Mouse (Mus musculus) small intestine, adult 2 months (tissue): ENCODE measurements at regions not wholly inside any gene's neighbourhood (a gene's known extent, or its start where the extent isn't known, plus 50 kb on each side); places are given as distances from the start of the nearest gene placed in this dataset.

ENCODE experiments used
- H3K27ac ChIP-seq: fragments of 200-500 bp; 2 replicates; pipeline ENCODE4 v1.5.1; 2012; ENCODE audit warnings: low read depth, low read length, control low read depth, inconsistent platforms; ENCODE audit not compliant: insufficient read depth
- H3K27me3 ChIP-seq: fragments of 200-500 bp; 2 replicates; pipeline ENCODE4 v1.6.1; 2012; ENCODE audit warnings: mild to moderate bottlenecking, moderate library complexity, low read length, inconsistent platforms; ENCODE audit not compliant: control insufficient read depth, insufficient read depth
- H3K36me3 ChIP-seq: fragments of 200-500 bp; 2 replicates; pipeline ENCODE4 v1.6.1; 2012; ENCODE audit warnings: mild to moderate bottlenecking, low read length, control low read depth, inconsistent platforms; ENCODE audit not compliant: control insufficient read depth, insufficient read depth
- H3K4me1 ChIP-seq: fragments of 200-500 bp; 2 replicates; pipeline ENCODE4 v1.6.1; 2012; ENCODE audit warnings: low read length, inconsistent platforms, mixed read lengths; ENCODE audit not compliant: control insufficient read depth, insufficient read depth, insufficient read length
- H3K4me3 ChIP-seq: fragments of 200-500 bp; 2 replicates; pipeline ENCODE4 v1.5.1; 2012; ENCODE audit warnings: low read depth, mild to moderate bottlenecking, control low read depth, inconsistent platforms, low read length, moderate library complexity
- CTCF ChIP-seq: fragments of 200-500 bp; IDR thresholded peaks from 2 replicates; pipeline ENCODE4 v1.5.1; 2012; ENCODE audit warnings: low read depth, mild to moderate bottlenecking, control low read depth, inconsistent platforms, low read length, moderate library complexity, mixed read lengths; ENCODE audit not compliant: insufficient replicate concordance, insufficient read length; ENCODE audit errors: extremely low read depth
- POLR2A ChIP-seq: fragments of 200-500 bp; IDR thresholded peaks from 2 replicates; pipeline ENCODE4 v1.6.1; 2012; ENCODE audit warnings: low read depth, mild to moderate bottlenecking, control low read depth, inconsistent platforms, low read length, moderate library complexity
- WGBS: fragments of 180-500 bp; shearing (Covaris S2); methylation state at CpG from one replicate; pipeline ENCODE4 v1.1.7; 2018; 5-methylcytosine and 5-hydroxymethylcytosine counted together

DNA sequence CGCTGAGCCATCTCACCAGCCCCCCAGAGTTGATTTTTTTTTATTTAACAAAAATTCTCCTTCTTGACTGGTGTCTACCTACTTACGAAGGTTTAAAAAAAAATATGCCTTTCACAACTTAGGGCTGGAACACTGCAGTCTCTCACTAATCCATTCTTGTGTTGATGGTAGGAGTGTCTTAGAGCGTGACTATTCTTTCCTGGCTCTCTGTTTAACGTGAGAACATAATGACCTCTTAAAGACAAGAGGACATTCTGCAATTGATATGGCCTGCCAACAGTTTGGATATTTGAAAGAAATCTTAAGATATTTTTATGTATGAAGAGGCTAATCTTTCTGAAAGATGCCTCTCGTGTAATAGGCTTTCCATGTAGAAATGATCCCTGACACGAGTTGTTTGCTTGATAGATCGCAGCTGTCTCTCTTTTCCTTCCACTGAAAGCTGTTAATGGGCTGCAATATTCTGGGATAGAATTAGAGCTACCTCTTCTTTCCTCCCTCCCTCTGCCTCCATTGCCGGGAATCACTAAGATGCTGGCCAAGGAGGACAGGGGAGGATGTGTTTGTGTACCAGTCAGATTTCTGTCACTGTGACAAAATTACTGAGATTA lies 101.2 kb upstream of the Adra1d start:
- 76% methylated on average over 8 of the region's 8 CpGs for WGBS
- no peaks in the 10 kb centered on the region for H3K36me3 ChIP-seq
- H3K27me3 ChIP-seq: no peaks in the 10 kb centered on the region
- no peak overlapping the region for H3K4me3 ChIP-seq
- TF ChIP-seq CTCF (no peak), POLR2A (no peak)
- H3K4me1 ChIP-seq: no peaks in the 10 kb centered on the region
- H3K27ac ChIP-seq: no peak overlapping the region

DNA sequence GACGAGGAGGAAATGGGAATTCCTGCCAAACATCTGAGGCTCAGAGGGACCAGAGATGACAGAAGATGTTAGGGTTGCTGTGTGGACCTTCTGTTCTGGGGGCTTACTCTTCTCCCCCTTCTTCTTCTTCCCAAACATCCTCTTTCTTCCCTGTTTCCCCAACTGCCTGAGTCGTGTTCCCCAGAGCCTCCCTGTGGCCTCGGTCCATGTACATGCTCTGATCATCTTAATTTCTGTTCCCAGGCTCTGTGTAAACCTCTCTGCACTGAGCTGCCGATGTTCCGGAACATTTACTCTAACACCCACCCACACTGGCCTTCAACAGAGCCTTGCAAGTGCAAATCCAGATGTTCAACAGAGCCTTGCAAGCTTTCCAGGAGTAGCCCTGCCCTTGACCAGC lies 90.1 kb upstream of the Adra1d start:
- Histone ChIP-seq H3K4me1 (no peaks in the 10 kb centered on the region), H3K27me3 (no peaks in the 10 kb centered on the region), H3K27ac (no peak overlapping the region), H3K4me3 (no peak overlapping the region), H3K36me3 (no peaks in the 10 kb centered on the region)
- TF ChIP-seq CTCF: no peak
- no peak for TF ChIP-seq POLR2A
- WGBS: 60% methylated on average over 5 of the region's 5 CpGs

DNA sequence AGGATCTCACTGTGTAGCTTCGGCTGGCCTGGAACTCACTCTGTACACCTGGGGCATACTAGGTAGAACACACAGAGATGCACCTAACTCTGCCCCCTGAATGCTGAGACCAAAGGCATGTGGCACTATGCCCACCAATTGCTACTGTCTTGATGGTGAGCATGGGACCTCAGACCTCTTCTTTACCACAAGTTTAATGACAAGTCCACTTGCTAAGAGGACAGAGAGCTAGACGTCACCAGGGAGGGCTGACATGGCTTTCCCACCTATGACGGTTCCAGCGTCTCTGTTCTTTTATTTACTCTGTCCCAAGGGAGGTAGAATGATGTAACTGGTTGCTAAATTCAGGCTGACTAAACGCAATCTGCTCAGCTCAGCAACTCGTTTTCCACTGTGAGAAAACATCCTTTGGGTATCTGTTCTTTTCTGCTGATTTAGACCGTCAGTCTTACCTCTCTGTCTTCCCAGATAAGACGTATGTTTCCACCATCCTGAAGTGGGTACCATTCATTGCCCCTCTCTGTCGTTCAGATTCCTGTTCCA lies 88.6 kb upstream of the Adra1d start:
- Histone ChIP-seq H3K4me3 (no peak overlapping the region), H3K4me1 (no peaks in the 10 kb centered on the region), H3K36me3 (no peaks in the 10 kb centered on the region), H3K27ac (no peak overlapping the region), H3K27me3 (no peaks in the 10 kb centered on the region)
- TF ChIP-seq CTCF: no peak
- no peak for TF ChIP-seq POLR2A
- 60% methylated on average over 9 of the region's 9 CpGs for WGBS

DNA sequence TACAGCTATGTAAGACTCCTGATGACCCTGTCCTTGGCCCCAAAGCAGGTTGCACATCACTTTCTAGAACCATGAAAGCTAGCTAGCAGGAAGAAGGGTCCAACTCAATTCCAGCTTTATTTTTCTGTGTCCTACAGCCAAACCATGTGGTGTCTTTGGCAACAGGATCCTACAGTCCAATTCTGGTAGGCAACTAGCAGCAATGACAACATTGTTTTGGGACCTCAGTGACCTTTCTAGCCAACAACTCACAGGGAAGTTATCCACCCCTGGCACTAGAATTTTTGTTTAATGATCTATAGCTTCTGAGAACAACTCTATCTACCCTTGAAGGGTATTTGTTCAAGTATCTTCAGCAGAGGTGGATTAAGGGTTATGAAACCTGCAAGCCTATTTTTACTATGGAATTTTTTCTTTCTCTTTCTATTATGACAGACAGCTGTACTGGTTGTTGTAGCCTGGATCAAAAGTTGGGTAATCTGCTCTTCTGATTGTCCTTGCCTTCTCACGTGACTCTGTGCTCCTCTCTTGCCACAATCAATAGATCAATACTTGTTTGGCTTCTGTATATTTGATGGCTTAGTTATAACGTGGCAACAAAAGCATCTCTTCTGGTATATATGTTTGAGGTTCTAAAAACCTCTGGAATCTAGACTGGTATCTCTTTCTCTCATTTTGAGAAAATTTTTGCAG lies 82.2 kb upstream of the Adra1d start:
- Histone ChIP-seq H3K4me1 (no peaks in the 10 kb centered on the region), H3K4me3 (no peak overlapping the region), H3K27ac (no peak overlapping the region), H3K27me3 (no peaks in the 10 kb centered on the region), H3K36me3 (no peaks in the 10 kb centered on the region)
- 38% methylated on average over 2 of the region's 2 CpGs for WGBS
- TF ChIP-seq POLR2A (no peak), CTCF (no peak)

DNA sequence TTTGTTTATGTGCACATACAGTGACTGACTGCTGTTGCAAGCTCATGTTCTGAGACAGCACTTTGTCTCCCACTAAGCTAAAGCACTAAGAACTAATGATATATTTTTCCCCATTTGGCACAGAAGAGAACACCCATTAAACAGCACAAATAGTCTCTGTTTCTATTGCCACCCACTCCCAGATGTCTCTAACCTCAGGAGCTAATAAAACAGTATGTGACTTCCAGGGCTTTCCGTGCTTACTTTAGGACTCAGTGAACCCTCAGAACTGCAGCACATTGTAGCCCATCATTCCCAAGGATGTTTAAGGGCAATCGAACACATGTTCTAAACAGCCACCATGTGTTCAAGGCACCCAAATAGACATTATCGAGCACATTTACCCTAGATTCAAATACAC lies 80.4 kb upstream of the Adra1d start:
- Histone ChIP-seq H3K27ac (no peak overlapping the region), H3K4me1 (no peaks in the 10 kb centered on the region), H3K27me3 (no peaks in the 10 kb centered on the region), H3K4me3 (no peak overlapping the region), H3K36me3 (no peaks in the 10 kb centered on the region)
- TF ChIP-seq CTCF (no peak), POLR2A (no peak)
- 88% methylated on average over 3 of the region's 3 CpGs for WGBS

DNA sequence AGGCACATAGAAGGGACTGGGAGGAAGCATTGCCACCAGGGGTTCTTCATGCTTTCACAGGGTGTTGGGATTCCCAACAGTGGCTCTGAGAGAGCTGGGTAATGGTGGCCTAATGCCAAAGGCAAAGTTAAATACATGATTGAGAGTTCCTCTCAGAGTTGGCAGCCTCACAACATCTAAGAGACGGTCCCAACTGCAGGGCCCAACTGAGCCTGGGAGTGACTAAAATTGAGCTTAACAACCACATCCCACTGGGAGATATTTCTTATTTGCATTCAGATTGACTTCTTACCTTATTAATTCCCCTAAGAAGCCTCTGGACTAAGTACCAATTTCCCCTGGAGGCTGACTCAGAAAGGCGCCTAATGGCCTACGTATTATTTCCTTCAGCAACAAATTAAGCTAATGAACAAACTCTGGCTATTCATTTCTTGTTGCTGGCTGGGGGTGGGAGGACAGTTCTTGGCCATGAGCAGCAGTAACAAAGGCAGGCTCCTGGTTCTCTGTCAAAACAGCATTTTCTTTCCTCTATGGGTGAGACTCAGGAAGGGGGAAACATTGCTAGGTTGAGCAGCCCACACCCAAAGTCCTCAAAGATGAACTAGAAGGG lies 77.0 kb upstream of the Adra1d start:
- Histone ChIP-seq H3K27me3 (no peaks in the 10 kb centered on the region), H3K36me3 (no peaks in the 10 kb centered on the region), H3K27ac (no peak overlapping the region), H3K4me3 (no peak overlapping the region), H3K4me1 (no peaks in the 10 kb centered on the region)
- WGBS: 76% methylated on average over 3 of the region's 3 CpGs
- TF ChIP-seq CTCF (no peak), POLR2A (no peak)

DNA sequence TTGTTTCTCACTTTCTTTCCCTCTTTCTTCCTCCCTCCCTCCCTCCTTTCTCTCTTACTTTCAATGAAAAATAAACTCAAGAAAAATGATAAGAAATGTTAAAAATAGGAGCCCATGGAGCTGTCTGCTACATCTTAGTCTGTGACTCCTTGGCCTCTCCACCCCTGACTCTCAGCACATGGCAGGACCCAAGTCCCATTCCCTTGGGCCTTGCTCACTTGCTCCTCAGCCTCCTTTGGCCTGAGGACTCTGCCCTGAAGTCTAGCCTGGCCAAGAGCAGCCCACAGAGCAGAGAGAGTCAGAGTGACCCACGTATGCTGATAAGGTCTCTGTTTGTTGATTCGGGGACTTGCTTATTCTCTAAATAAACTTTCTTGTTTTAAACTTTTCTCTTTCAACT lies 73.7 kb upstream of the Adra1d start:
- 41% methylated on average over 2 of the region's 2 CpGs for WGBS

More for the DNA sequence above, 73.7 kb upstream of the Adra1d start:
- Histone ChIP-seq H3K36me3 (no peaks in the 10 kb centered on the region), H3K4me3 (no peak overlapping the region), H3K27ac (no peak overlapping the region), H3K27me3 (no peaks in the 10 kb centered on the region), H3K4me1 (no peaks in the 10 kb centered on the region)
- no peak for TF ChIP-seq POLR2A
- no peak for TF ChIP-seq CTCF
